Mouse (Mus musculus): Measurements from ENCODE around the gene Setd4. TPM values are rescaled to one million over a fixed set of nuclear protein-coding genes. Genes with fewer than 3 reads are reported as not detected.
"Not testable (repeated sequence)": the region's sequence is repeated elsewhere in the genome, so short reads cannot be mapped to it uniquely, and the experiment has no call there.

Setd4 gene
- polyA plus RNA-seq (2014; fragmentation: Nextera tagmentation; extraction: Ambion mirVana): 15.2 and 19.0 TPM in 2 replicates

DNA sequence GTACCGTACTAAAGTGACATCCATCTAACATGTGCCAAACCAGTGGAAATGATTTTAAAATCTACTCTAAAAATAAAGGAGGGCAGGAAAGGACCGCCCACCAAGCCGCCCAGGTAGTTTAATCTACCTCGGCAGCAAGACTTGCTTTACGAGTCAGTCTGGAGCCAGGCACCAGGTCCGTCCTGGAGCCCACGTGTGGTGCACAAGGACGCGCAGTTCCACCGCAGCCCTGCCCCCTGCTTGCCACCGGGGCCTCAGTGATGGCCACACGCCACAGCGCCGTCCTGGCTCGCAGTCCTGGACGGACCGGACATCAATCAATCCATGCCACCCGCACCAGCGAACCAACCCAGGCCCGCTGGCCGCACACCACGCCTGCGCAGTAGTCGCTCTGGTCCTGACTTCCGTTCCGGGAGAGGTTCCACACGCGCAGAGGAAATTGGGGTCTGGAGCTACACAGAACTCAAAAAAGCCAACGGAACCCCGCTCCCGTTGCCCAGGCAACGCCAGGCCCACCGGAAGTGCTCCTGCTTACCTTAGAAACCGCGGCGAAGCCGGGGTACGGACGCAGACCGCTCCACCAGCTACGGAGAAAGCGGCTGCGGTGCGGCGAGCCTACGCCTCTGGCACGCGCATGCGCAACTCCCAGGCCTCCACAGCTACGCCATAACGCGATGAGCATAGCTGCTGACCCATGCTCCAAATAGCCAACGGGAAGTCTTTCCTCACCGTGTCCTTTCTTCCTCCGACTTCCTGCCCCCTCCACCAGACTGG, at the start of gene Setd4:
Gene Setd4 (minus strand): TSS at position 625 of the 774 bp plus-strand sequence.
- Histone ChIP-seq H3K27ac (replicated peaks; ENCODE audit: low read depth, low read length) (peak within 1 kb of the TSS; percentile 70), H3K9ac (ENCODE audit: low read length) (peak within 1 kb of the TSS; percentile 79), H3K9me3 (ENCODE audit: control insufficient read depth, low read length) (no peaks in the 10 kb centered on the region), H3K27me3 (ENCODE audit: control insufficient read depth, insufficient read depth, low read length) (no peaks in the 10 kb centered on the region), H3K36me3 (ENCODE audit: control insufficient read depth, insufficient read depth, low read length) (no peaks in the 10 kb centered on the region), H3K4me3 (ENCODE audit: low read depth, low read length) (peak within 1 kb of the TSS; percentile 55), H3K4me1 (ENCODE audit: control insufficient read depth, insufficient read depth, low read length) (0 out of 2 replicates have a peak, but pooled peaks cover 6% of the 10 kb centered on the region), H3K4me2 (ENCODE audit: low read depth, severe bottlenecking) (peak within 1 kb of the TSS; percentile 87)
- ATAC-seq (ENCODE audit: insufficient number of reproducible peaks, low FRiP score, low TSS enrichment, low read depth) (peak; percentile 87), DNase-seq (ENCODE audit: low spot score) (peak; percentile 93)
- 2% methylated on average over 55 of the region's 55 CpGs for WGBS

DNA sequence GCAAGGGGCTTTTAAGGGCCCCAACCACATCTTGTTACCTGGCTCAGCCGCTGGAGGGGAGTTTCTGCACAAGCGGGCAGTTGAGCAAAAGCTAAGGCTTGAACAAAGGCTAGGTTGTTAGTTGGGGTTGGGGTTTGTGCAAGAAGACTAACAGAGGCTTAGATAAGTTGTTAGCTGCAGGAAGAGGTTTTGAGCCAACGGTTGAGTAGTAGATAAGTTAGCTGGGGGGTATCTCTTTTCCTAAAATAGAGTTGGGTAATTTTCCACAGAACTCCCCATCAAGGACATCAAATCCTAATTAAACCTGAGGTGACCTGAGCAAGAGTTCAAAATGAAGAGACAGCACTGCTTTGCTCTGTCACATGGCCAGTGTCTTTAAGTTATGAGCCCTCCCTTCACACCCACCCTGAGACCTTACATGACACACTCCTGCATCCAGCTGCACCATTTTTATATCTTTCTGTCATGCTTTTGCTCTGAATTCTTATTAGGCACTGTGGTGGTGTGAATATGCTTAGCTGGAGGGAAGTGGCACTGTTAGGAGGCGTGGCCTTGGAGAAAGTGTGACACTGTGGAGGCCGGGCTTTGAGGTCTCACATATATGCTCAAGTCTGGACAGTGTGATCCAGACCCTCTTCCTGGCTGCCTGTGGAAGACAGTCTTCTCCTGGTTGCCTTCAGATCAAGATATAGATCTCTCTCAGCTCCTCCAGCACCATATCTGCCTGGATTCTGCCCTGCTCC, 44.7 kb upstream of the Setd4 start:
- Histone ChIP-seq H3K27ac (replicated peaks; ENCODE audit: low read depth, low read length) (no peak overlapping the region), H3K27me3 (ENCODE audit: control insufficient read depth, insufficient read depth, low read length) (no peaks in the 10 kb centered on the region), H3K9me3 (ENCODE audit: control insufficient read depth, low read length) (no peaks in the 10 kb centered on the region), H3K4me1 (ENCODE audit: control insufficient read depth, insufficient read depth, low read length) (no peaks in the 10 kb centered on the region), H3K36me3 (ENCODE audit: control insufficient read depth, insufficient read depth, low read length) (no peaks in the 10 kb centered on the region), H3K9ac (ENCODE audit: low read length) (no peak overlapping the region), H3K4me2 (ENCODE audit: low read depth, severe bottlenecking) (no peak overlapping the region), H3K4me3 (ENCODE audit: low read depth, low read length) (no peak overlapping the region)
- DNase-seq (ENCODE audit: low spot score) (no peak), ATAC-seq (ENCODE audit: insufficient number of reproducible peaks, low FRiP score, low TSS enrichment, low read depth) (no peak)
- WGBS: 80% methylated on average over 5 of the region's 5 CpGs

DNA sequence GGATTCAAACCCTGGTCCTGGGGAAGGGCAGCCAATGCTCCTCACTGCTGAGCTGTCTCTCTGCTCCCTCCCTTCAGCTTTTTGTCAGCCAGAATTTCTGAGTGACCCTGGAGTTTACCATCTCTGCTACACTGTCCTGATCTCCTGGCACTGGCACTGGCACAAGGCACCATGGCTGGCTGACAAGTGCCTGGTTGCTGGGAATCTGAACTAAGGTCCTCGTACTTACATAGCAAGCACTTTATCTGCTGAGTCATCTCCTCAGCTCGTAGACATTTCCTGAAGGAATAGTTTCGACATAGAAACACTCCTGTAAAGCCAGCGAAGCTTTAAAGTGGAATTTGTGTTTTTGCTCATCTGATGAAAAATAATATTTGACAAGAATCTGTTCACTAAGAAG, 40.1 kb upstream of the Setd4 start:
- WGBS: 69% methylated on average over 4 of the region's 4 CpGs
- no peak for DNase-seq (ENCODE audit: low spot score)

DNA sequence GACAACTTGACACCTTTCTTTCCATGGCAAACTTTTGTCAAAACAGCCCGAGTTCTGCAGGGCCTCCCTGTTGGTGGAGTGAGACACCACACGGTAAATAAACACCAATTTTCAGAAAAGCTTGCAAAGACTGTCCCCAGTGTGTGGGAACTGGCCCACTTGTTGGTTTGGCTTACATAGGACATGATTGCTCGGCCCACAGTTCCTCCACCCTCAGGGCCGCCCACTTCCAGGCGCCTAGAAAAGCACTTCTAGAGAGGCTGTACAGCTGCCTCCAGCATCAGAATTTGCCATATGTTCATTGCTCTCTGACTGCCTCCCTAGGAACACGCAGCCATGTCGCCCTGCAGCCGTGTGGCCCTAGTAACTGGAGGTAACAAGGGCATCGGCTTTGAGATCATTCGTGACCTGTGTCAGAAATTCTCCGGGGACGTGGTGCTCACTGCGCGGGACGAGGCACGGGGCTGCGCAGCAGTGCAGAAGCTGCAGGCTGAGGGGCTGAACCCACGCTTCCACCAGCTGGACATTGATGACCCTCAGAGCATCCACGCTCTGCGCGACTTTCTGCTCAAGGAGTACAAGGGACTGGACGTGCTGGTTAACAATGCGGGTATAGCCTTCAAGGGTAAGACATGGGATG, 24.0 kb upstream of the Setd4 start, which contains the start of gene Gm5678:
Gene Gm5678 (plus strand): TSS at position 337 of the 640 bp plus-strand sequence.
- no peak within 1 kb of the TSS for H3K4me2 ChIP-seq (ENCODE audit: low read depth, severe bottlenecking)
- no peak within 1 kb of the TSS for H3K4me3 ChIP-seq (ENCODE audit: low read depth, low read length)
- no peak within 1 kb of the TSS for H3K27ac ChIP-seq (replicated peaks; ENCODE audit: low read depth, low read length)
- no peak for DNase-seq (ENCODE audit: low spot score)
- no peak for ATAC-seq (ENCODE audit: insufficient number of reproducible peaks, low FRiP score, low TSS enrichment, low read depth)
- no peaks in the 10 kb centered on the region for H3K36me3 ChIP-seq (ENCODE audit: control insufficient read depth, insufficient read depth, low read length)
- no peaks in the 10 kb centered on the region for H3K9me3 ChIP-seq (ENCODE audit: control insufficient read depth, low read length)
- no peak within 1 kb of the TSS for H3K9ac ChIP-seq (ENCODE audit: low read length)
- H3K27me3 ChIP-seq (ENCODE audit: control insufficient read depth, insufficient read depth, low read length): no peaks in the 10 kb centered on the region
- 83% methylated on average over 23 of the region's 23 CpGs for WGBS
- no peaks in the 10 kb centered on the region for H3K4me1 ChIP-seq (ENCODE audit: control insufficient read depth, insufficient read depth, low read length)

More for the DNA sequence above, 40.1 kb upstream of the Setd4 start:
- Histone ChIP-seq H3K4me1 (ENCODE audit: control insufficient read depth, insufficient read depth, low read length) (no peaks in the 10 kb centered on the region), H3K9me3 (ENCODE audit: control insufficient read depth, low read length) (no peaks in the 10 kb centered on the region), H3K27me3 (ENCODE audit: control insufficient read depth, insufficient read depth, low read length) (no peaks in the 10 kb centered on the region), H3K4me3 (ENCODE audit: low read depth, low read length) (no peak overlapping the region), H3K27ac (replicated peaks; ENCODE audit: low read depth, low read length) (no peak overlapping the region), H3K36me3 (ENCODE audit: control insufficient read depth, insufficient read depth, low read length) (no peaks in the 10 kb centered on the region), H3K4me2 (ENCODE audit: low read depth, severe bottlenecking) (no peak overlapping the region), H3K9ac (ENCODE audit: low read length) (no peak overlapping the region)
- ATAC-seq (ENCODE audit: insufficient number of reproducible peaks, low FRiP score, low TSS enrichment, low read depth): no peak

DNA sequence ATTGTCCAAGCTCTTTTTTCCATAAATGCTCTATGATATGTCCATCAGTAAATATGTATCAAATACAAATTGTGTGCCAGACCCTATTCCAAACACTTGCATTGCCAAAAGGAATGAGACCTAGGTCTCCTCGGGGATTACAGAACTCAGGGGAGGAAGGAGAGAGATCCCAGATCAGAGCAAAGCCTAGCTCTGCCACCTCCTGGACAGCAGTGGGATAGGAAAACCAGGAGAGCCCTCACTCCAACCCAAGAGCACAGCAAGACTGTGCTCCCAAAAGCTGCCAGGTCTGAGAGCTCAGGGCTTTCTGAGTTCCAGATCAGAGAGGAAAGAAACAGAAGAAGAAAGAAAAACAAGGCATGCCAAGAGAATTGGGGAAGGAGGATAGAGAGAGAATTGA, 22.9 kb upstream of the Setd4 start:
- no peaks in the 10 kb centered on the region for H3K36me3 ChIP-seq (ENCODE audit: control insufficient read depth, insufficient read depth, low read length)
- no peak for ATAC-seq (ENCODE audit: insufficient number of reproducible peaks, low FRiP score, low TSS enrichment, low read depth)
- no peaks in the 10 kb centered on the region for H3K9me3 ChIP-seq (ENCODE audit: control insufficient read depth, low read length)
- no peak overlapping the region for H3K9ac ChIP-seq (ENCODE audit: low read length)
- no peaks in the 10 kb centered on the region for H3K27me3 ChIP-seq (ENCODE audit: control insufficient read depth, insufficient read depth, low read length)
- no peak overlapping the region for H3K4me3 ChIP-seq (ENCODE audit: low read depth, low read length)
- 8% methylated on average over 1 of the region's 1 CpGs for WGBS
- no peak overlapping the region for H3K27ac ChIP-seq (replicated peaks; ENCODE audit: low read depth, low read length)
- H3K4me1 ChIP-seq (ENCODE audit: control insufficient read depth, insufficient read depth, low read length): no peaks in the 10 kb centered on the region
- H3K4me2 ChIP-seq (ENCODE audit: low read depth, severe bottlenecking): no peak overlapping the region
- DNase-seq (ENCODE audit: low spot score): peak; percentile 35

DNA sequence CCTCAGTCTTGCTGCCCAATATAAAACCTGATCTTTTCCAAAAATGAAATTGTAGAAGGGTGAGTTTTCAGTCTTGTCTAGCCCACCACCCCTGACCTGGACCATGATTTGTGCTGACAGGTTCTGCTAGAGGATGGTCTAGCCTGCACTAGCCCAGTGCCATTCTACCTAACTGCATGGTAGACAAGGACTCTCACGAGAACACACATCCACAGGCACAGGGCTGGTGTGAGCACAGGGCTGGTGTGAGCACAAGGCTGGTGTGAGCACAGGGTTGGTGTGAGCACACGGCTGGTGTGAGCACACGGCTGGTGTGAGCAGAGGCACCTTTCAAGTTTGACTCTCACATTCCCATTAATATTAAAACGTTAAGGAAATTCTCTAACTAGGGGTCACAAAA, 20.8 kb upstream of the Setd4 start:
- H3K9me3 ChIP-seq (ENCODE audit: control insufficient read depth, low read length): no peaks in the 10 kb centered on the region
- no peaks in the 10 kb centered on the region for H3K4me1 ChIP-seq (ENCODE audit: control insufficient read depth, insufficient read depth, low read length)
- H3K27me3 ChIP-seq (ENCODE audit: control insufficient read depth, insufficient read depth, low read length): no peaks in the 10 kb centered on the region
- H3K4me2 ChIP-seq (ENCODE audit: low read depth, severe bottlenecking): no peak overlapping the region
- 82% methylated on average over 4 of the region's 4 CpGs for WGBS
- no peak overlapping the region for H3K27ac ChIP-seq (replicated peaks; ENCODE audit: low read depth, low read length)
- no peak overlapping the region for H3K4me3 ChIP-seq (ENCODE audit: low read depth, low read length)
- H3K9ac ChIP-seq (ENCODE audit: low read length): no peak overlapping the region
- DNase-seq (ENCODE audit: low spot score): no peak
- ATAC-seq (ENCODE audit: insufficient number of reproducible peaks, low FRiP score, low TSS enrichment, low read depth): no peak
- H3K36me3 ChIP-seq (ENCODE audit: control insufficient read depth, insufficient read depth, low read length): no peaks in the 10 kb centered on the region

DNA sequence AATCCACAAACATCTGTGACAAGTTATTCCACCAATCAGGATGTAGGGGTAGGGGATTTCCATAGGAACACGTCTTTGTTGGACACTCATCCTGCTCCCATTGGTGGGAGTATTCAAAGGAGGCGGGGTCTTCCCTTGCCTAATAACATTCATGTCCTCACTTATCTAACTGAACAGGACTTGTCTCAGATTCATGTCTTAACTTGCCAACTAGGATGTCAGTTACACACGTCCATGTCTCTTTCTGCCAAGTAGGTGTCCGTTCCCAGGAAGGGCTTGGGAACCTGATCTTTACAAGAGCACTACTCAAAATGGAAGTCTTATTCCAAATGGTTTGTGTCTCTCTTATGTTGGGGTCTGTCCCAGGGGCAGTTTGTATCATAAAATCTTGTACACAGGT, 19.9 kb upstream of the Setd4 start:
- not testable (repeated sequence) for H3K4me3 ChIP-seq (ENCODE audit: low read depth, low read length); DNase-seq (ENCODE audit: low spot score); H3K4me1 ChIP-seq (ENCODE audit: control insufficient read depth, insufficient read depth, low read length); H3K27me3 ChIP-seq (ENCODE audit: control insufficient read depth, insufficient read depth, low read length); ATAC-seq (ENCODE audit: insufficient number of reproducible peaks, low FRiP score, low TSS enrichment, low read depth); H3K9ac ChIP-seq (ENCODE audit: low read length); H3K36me3 ChIP-seq (ENCODE audit: control insufficient read depth, insufficient read depth, low read length); H3K4me2 ChIP-seq (ENCODE audit: low read depth, severe bottlenecking); H3K27ac ChIP-seq (replicated peaks; ENCODE audit: low read depth, low read length); H3K9me3 ChIP-seq (ENCODE audit: control insufficient read depth, low read length)
- 84% methylated on average over 4 of the region's 4 CpGs for WGBS

DNA sequence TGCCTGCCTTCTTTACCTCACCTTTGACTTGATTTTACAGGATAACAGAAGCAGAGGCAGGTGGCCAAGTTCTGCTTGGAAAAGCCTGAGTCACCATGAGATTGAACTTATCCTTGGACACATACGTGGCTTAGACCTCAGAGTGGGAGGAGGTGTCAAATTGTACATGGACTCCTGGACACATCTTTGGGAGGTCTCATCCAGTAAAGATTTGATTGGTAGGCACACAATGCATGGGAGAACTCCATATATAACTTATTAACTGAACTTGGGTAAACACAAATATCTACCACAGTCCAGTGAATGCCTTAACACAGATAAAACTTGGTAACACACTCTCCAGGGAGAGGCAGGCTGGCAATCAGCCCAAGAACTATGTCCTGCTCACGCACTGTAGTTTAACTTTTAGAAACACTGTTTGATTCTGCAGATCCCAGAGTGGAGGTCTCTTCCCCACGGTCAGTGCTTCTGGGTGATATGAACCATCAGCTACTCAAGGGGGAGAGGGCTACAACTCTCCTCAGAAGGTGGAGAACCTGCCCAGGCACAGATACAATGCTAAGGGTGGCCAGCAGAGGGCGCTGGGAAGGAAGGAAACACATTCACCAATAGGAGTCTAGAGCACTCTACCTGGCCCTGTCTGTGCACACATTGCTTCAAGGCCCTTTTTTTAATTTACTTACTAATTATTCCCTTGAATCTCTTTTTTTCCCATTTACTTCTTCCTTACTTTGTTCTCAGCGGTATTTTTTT, 11.4 kb upstream of the Setd4 start:
- H3K9ac ChIP-seq (ENCODE audit: low read length): no peak overlapping the region
- H3K9me3 ChIP-seq (ENCODE audit: control insufficient read depth, low read length): no peaks in the 10 kb centered on the region
- peak; percentile 74 for DNase-seq (ENCODE audit: low spot score)
- no peaks in the 10 kb centered on the region; the same call in 1 of the 2 replicates for H3K36me3 ChIP-seq (ENCODE audit: control insufficient read depth, insufficient read depth, low read length)
- WGBS: 40% methylated on average over 5 of the region's 5 CpGs
- H3K27ac ChIP-seq (replicated peaks; ENCODE audit: low read depth, low read length): no peak overlapping the region
- no peak overlapping the region for H3K4me2 ChIP-seq (ENCODE audit: low read depth, severe bottlenecking)
- ATAC-seq (ENCODE audit: insufficient number of reproducible peaks, low FRiP score, low TSS enrichment, low read depth): no peak
- H3K27me3 ChIP-seq (ENCODE audit: control insufficient read depth, insufficient read depth, low read length): no peaks in the 10 kb centered on the region
- H3K4me1 ChIP-seq (ENCODE audit: control insufficient read depth, insufficient read depth, low read length): no peaks in the 10 kb centered on the region
- no peak overlapping the region for H3K4me3 ChIP-seq (ENCODE audit: low read depth, low read length)

Data from limb, embryonic 11.5 days (tissue).